Mouse (Mus musculus) stomach, postnatal 0 days (tissue): ENCODE data around the gene Wdr92.

Experiments
- CTCF ChIP-seq: IDR thresholded peaks from 2 replicates; pipeline ENCODE4 v1.5.1; 2016; ENCODE audit warnings: antibody characterized with exemption, low read depth, mild to moderate bottlenecking, moderate library complexity
- EP300 ChIP-seq: optimal IDR thresholded peaks from 2 replicates; pipeline ENCODE3; 2016; ENCODE audit warnings: antibody characterized with exemption

GRCm38 (mm10) chr11:17183165-17183564 is 1.3 kb downstream of the Wdr92 start:
- TF ChIP-seq CTCF: no peak
- TF ChIP-seq EP300: no peak
